Comparison of ENCODE assay signal across 23 mouse cellular contexts in genomic region chr8:109990224-109990623, GRCm38 (mm10). TPM values are rescaled to one million over a fixed set of nuclear protein-coding genes. Genes with fewer than 3 reads are reported as not detected.
"Had no signal": no experiment of that assay in that cellular context is flagged by ENCODE, and none has a peak within 500 bp of the region (broad histone marks: within the 10 kb centered on the region; RNA-seq: fewer than 3 reads in every experiment).

Gene Tat, plus strand, starts transcription at chr8:109990437.

- H3K4me3 ChIP-seq: lung, embryonic 15.5 days; megakaryocyte, embryonic 14.5 days; midbrain, embryonic 13.5 days; midbrain, embryonic 15.5 days; neural tube, embryonic 12.5 days had no signal

- H3K9me3 ChIP-seq: lung, embryonic 15.5 days; megakaryocyte, embryonic 14.5 days; midbrain, embryonic 13.5 days; midbrain, embryonic 15.5 days; neural tube, embryonic 12.5 days had no signal

- H3K36me3 ChIP-seq: lung, embryonic 15.5 days; midbrain, embryonic 13.5 days; midbrain, embryonic 15.5 days; neural tube, embryonic 12.5 days had no signal

- H3K4me2 ChIP-seq: lung, embryonic 15.5 days; midbrain, embryonic 11.5 days; midbrain, embryonic 13.5 days; midbrain, embryonic 15.5 days; neural tube, embryonic 12.5 days had no signal

- H3K4me1 ChIP-seq: lung, embryonic 15.5 days; megakaryocyte, embryonic 14.5 days; midbrain, embryonic 13.5 days; midbrain, embryonic 15.5 days; neural tube, embryonic 12.5 days had no signal

- H3K27me3 ChIP-seq: lung, embryonic 15.5 days; midbrain, embryonic 13.5 days; midbrain, embryonic 15.5 days; neural tube, embryonic 12.5 days had no signal

- ATAC-seq: lung, postnatal 0 days; midbrain, embryonic 13.5 days; midbrain, embryonic 15.5 days had no signal

- H3K27ac ChIP-seq: lung, embryonic 15.5 days; macrophage; midbrain, embryonic 13.5 days; midbrain, embryonic 15.5 days; neural tube, embryonic 12.5 days had no signal

- H3K9ac ChIP-seq: lung, embryonic 15.5 days; midbrain, embryonic 13.5 days; midbrain, embryonic 15.5 days; neural tube, embryonic 12.5 days had no signal

- DNase-seq: lung, adult 2 months; lung, postnatal 14 days; lung, postnatal 36 days; right cerebral cortex, postnatal 14 days; thymus, adult 18-20 months; thymus, postnatal 14 days; thymus, postnatal 36 days had no signal

RNA-seq across cellular contexts. Expression of gene Tat, which starts in this region (rescaled TPM):
- total RNA-seq: megakaryocyte progenitor cell, adult 5-6 weeks; midbrain, postnatal 0 days; monocyte, adult 5-6 weeks; neutrophil, adult 5-6 weeks had no signal
- polyA plus RNA-seq: lung, embryonic 15.5 days; macrophage; midbrain, embryonic 11.5 days; midbrain, embryonic 13.5 days; midbrain, embryonic 15.5 days; neural tube, embryonic 12.5 days; neural tube, embryonic 14.5 days; spleen, adult 2 months; stomach, embryonic 14.5 days; stomach, embryonic 16.5 days had no signal
